Mouse (Mus musculus) layer of hippocampus, postnatal 10 days (tissue): ENCODE results near the gene Bub3. TPM values are rescaled to one million over a fixed set of nuclear protein-coding genes. Genes with fewer than 3 reads are reported as not detected.
A peak's percentile ranks its signal among the peaks of the same experiment; 100 is the strongest.

Experiments used
- DNase-seq, 2 experiments: peaks; one replicate each; pipeline ENCODE4 v3.0.0; 2021; ENCODE audit warnings: low spot score in 2 of 2
- total RNA-seq, 2 experiments: library from RNA; stranded (reverse); gene quantifications; 2 replicates each; pipeline ENCODE4 v1.2.3; 2021

Gene Bub3
- total RNA-seq, 2 experiments from 2014 or later = 56.4 to 57.0 TPM

DNA sequence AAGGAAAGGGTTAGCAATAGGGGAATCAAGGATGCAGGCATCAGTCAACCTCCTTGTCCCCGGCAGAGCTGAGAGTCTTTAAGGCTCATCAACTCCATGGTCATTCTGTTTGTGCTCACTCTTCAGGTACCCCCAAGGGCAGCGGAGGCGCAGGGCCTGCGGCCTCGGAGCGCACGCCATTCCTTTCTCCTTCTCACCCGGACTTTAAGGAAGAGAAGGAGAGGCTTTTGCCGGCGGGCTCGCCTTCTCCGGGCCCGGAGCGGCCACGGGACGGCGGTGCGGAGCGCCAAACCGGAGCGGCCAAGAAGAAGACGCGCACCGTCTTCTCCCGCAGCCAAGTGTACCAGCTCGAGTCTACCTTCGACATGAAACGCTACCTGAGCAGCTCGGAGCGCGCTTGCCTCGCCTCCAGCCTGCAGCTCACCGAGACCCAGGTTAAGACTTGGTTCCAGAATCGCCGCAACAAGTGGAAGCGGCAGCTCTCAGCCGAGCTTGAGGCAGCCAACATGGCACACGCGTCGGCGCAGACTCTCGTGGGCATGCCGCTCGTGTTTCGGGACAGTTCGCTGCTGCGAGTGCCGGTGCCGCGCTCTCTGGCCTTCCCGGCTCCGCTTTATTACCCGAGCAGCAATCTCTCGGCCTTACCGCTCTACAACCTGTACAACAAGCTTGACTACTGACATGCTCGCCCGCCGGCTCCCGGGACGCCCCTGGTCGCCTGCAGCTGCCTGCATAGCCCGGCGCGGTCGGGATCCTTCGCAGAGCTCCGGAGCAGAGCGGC is 4.5 kb upstream of the Bub3 start:
- DNase-seq = peak in 1 of 2 experiments; percentile 17

DNA sequence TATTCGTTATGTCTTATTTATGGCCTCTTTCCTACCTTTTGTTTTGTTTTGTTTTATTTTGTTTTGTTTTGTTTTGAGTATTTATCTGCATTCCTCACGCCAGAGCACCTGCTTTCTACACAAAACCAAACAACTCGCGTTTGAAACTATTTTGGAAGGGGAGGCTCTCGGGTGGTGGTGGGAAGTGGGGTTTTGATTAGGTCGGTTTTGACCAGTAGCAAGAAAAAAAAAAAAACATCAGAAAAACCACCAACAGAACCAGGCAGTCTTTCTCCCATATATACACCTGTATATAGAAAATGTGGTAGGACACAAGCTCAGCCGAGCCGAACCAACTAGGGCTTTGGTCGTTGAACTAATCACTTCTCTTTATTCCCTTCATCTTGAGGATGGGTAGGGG is 3.9 kb upstream of the Bub3 start:
- DNase-seq = no peak

DNA sequence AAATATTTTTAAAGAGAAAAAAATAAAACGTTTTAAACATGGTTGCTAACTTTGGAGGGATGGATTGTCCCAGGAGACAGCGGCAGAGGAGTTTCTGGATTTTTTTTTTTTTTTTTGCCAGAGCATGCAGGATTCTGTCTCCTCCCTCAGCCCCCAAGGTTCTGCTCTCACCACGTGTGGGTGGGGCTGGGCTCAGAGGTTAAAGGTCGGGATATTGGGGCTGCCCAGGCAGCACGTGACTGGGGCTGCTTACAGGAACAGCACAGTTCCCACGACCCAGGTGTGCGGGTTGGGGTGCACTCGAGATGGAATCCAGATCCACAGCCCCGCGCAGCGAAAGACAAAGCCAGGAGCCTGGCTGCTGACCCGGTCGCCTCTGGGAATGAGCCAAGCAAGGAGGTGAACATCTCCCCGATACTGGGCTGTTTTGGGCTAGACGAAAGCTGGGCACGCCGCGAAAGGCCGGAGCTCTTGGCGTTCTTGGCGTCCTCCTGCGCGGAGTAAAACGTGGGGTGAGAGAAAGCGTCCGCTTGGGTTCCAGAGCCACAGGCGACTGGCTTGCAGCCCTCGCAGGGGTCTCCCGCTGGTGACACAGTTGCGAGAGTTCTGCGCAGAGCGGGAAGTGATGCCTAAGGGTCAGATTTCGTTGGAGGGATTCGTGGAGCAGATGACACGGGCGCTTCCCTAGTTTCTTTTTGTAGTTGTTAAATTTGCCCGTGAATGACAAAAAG is 3.3 kb upstream of the Bub3 start:
- DNase-seq = peak in 1 of 2 experiments; percentile 31

DNA sequence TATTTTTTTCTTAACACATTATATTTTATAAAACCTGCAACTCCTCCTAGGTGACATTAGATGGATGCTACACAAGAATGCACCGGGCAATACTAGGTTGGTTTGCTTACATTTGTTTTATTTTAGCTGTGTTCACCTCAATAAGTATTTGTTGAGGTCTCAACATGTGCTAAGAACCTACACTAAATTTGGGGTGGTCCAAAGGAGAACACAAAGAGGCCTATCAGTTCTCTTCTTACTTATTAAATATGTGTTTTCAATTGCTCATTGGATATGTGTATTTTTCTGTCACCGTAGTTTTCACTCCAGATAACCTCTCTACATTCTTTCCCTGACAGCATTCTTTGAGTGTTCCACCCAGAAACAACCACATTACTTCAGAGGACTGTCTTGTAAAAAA is 2.3 kb upstream of the Bub3 start:
- DNase-seq = no peak

DNA sequence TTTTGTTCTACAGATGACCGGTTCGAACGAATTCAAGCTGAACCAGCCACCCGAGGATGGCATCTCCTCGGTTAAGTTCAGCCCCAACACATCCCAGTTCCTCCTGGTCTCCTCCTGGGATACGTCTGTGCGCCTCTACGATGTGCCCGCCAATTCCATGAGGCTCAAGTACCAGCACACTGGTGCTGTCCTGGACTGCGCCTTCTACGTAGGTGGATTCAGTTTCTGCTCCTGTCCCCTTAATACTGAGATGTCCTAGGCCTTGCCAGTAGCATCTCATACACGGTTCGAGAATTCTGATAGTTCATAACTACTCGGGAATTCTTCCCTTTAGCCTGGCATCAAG is 648 bp downstream of the Bub3 start:
- no peak for DNase-seq

DNA sequence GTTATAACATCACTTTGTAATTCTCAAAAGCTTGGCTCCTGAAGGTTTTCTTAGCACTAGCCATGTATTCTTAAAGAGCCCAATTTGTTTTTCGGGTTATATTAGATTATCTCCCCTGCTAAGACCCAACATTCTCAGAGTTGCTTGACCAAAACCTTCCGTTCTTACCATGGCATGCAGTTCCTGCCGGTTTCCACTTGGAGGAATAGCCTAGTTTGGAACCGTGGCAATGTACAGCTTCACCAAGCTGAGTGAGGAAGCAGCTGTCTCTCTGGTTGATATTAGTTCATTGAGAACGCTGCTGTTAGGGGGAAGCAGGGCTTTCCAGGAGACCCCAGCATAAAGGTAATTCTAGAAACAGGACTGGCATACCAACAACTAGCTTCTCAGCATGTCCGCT is 15.2 kb downstream of the Bub3 start:
- no peak for DNase-seq

DNA sequence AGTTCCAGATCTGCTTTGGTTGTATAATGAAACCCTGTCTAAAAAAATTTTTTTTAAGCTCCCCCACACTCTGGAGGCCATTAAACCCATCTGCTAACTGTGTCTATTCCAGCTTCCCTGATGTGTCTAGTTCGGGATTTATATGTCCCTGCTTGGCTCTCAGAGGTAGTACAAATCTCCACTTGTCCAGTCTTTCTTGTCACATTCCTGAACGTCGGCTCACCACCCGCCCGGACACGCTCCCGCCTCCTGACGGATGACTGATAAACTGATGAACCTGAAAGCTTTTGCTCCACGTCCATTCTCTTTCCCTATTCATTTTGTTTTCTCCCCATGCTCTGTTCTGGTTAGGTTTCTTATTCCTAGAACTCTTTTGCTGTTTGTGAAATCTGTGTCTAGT is 22.2 kb downstream of the Bub3 start:
- DNase-seq = no peak

DNA sequence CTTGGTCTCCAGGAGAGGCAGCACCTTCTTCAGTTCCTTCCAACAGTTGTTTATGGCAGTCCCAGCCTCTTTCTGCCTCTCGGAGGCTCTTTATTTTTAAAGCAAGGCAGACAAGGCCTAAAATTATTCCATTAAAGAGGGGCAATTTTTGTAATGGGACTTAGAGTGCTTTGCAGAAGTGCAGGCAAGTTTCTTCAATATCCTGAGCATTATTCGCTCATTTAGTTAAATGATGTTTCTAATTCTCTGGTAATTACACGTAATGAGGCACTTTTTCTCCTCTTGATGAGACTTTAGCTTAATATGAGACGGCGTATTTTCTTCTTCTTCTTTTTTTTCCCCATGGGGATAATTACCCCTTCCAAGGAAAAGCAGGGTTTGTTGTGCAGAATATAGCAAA is 25.5 kb downstream of the Bub3 start:
- no peak for DNase-seq

DNA sequence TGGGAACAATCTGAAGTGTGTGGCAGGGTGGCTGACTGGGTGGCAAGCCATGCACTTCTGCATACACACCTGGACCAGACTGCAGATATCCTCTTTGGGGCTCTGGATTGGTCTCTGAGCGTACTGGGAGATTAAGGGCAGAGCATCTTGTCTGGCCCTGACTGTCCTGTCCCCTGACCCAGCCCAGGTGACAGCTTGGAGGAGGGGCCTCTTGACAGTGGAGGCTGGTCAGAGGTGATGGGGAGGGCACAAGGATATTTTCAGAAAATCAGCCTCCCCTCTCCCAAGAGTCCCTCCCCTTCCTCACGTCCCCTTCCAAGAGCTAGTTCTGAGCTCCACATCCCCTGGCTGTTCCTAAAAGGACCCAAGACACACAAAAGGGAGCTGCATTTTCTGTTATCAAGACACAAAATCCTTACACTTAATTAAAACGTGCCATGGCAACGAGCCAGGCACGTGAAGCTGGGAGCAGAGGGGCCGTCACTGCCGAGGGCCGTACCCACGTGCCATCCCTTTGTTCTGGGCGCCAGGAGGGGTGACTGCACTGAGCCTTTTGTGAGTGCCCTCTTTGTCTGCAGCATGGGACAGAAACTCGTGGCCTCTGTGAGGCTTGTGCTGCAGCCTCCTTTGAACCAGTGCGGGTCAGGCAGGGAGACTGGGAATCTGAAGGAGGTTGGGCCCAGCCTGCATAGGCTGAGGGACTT is 37.9 kb downstream of the Bub3 start:
- peak in 1 of 2 experiments; percentile 17 for DNase-seq

DNA sequence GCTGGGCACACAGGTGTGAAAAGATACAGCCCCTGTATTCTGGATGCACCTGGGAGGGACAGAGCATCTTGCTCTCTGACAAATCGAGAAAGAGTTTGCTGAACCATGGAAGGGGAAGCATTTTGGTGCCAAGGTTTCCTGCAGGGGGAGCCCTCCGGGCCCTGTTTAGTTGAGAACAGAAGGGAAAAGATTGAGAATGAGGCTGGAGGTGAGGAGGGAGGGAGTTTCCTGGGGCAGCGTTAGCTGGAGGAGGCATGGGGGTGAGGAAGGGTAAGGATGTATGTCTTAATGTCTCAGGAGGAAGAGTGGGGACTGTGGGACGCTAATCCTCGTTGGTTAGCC is 38.4 kb downstream of the Bub3 start:
- DNase-seq = peak; percentile 36 to 52

DNA sequence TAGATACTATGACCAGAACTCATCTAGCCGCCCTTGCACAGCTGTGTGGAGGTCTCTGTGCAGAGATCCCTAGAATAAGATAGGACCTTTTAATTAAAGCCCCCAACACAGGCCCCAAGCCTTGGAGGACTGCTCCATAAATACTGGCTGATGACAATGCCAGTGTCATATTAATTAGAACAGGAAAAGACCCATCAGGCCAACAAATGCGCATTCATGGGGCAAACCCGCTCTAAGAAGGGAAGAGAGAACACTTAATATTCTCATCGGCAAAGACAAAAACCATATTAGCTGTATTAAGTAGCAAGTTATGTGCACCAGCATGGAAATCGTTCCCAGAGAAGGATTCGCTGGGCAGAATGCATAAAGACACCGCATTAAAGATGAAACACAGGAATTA is 42.1 kb downstream of the Bub3 start:
- DNase-seq = no peak

DNA sequence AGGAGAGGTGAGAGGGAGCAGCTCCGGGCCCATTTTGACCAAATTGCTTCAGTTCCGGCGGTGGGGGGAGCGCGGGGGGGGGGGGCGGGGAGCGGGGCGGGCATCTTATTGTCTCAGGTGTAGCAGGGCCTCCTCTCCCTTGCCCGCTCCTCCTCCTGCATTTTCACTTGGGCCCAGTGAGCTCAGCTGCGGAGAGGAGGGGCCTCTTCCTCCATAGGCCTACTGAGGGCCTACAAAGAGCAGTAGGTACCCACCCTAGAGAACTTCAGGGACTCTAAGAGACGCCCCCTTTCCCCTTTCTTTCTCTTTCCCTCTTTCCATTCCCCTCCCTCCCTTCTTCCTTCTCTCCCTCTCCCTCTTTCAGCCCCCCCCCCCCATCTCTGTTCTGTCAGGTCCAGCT is 43.2 kb downstream of the Bub3 start:
- no peak for DNase-seq

DNA sequence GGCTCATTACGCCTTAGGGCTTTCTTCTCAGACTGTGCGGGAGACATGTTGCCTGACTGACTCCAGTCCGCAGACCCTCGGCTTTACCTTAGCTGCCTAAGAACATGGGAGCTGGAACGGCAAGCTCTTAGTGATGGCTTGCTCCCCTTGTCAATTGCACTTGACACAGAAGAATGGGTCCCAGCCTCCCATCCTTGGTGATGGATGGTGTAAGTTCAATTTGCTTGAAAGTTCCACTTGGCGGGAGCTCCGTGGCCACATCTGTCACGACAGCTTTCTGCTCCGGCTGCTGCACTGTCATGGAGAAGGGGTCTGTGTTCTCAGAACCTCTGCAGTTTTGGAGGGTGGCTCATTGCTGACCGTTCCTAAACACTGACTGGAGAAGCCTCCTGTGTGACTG is 44.9 kb downstream of the Bub3 start:
- DNase-seq = no peak

DNA sequence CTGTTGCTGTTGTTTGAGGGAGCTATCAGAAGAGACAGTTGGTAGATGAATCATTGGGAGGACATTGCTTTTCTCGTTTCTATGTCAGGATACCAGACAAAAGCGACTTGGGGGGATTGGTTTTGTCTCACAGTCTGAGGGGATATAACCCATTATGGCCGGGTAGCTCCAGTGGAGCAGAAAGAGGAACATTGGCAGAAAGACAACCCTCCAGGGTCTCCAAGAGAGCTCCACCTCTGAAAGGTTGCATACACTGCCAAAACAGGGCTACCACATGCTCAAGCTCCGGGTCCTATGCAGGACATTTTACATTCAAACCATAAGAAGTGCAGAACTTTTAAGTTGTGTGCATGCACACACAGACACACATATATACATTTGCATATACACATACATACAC is 45.5 kb downstream of the Bub3 start:
- DNase-seq = no peak

DNA sequence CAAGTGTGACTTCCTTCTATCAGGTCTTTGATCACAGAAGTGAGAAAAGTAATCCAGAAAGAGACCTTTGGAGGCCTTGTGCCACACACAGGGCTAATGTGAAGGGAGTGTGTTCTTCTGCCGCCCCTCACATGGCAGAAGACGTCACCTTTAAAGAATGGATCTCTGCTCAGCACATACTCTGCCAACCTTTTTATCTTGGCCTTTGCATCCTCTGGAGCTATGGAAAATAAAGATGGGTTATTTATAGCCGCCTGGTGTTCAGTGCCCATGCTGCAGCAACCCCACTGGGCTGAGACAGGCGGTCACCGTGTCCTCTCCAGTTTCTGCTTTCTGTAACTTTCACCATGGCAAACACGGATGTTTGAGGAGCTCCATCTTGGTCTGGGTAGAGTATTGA is 48.0 kb downstream of the Bub3 start:
- DNase-seq = no peak

DNA sequence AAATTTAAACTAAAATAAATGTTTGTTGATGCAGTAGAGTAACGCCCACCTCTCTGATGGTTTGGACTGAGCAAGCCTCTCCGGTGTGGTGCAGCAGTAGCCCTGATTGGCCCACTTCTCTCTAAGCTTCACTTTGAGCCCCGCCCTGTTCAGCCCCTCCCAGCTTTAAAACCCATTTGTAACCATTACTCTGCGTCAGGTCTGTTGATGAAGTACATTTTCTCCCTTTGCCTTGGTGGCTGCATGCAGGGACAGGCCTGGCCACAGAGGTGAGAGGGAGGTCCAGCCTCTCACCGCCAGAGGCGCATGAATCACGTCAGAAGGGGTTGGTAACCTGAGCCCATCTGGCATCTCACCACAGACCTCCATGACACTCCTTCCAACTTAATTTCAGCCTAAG is 49.7 kb downstream of the Bub3 start:
- DNase-seq = no peak

Other genes starting within 250 kb of the Bub3 start
- not detected for gene Cuzd1, start 237.9 kb upstream of the Bub3 start, total RNA-seq
- under 1 TPM in 1 of 2 experiments, not detected in 1; 0.57 TPM for gene Fam24b, start 230.7 kb upstream of the Bub3 start, total RNA-seq
- gene Fam24a, start 226.4 kb upstream of the Bub3 start, total RNA-seq = not detected
- gene 2310057M21Rik, start 197.5 kb upstream of the Bub3 start, total RNA-seq = 10 to 100 TPM; 31.2 to 33.1 TPM
- 10 to 100 TPM; 30.7 to 42.4 TPM for gene Pstk, start 189.1 kb upstream of the Bub3 start, total RNA-seq
- 10 to 100 TPM; 50.8 to 54.8 TPM for gene Ikzf5, start 149.7 kb upstream of the Bub3 start, total RNA-seq
- gene Acadsb, start 149.6 kb upstream of the Bub3 start, total RNA-seq = 10 to 100 TPM; 68.8 to 71.2 TPM
- not detected for gene Hmx3, start 17.4 kb upstream of the Bub3 start, total RNA-seq
- gene Hmx2, start 11.4 kb upstream of the Bub3 start, total RNA-seq = not detected